8 mouse cellular contexts compared by ENCODE assay signal in the genomic region with DNA sequence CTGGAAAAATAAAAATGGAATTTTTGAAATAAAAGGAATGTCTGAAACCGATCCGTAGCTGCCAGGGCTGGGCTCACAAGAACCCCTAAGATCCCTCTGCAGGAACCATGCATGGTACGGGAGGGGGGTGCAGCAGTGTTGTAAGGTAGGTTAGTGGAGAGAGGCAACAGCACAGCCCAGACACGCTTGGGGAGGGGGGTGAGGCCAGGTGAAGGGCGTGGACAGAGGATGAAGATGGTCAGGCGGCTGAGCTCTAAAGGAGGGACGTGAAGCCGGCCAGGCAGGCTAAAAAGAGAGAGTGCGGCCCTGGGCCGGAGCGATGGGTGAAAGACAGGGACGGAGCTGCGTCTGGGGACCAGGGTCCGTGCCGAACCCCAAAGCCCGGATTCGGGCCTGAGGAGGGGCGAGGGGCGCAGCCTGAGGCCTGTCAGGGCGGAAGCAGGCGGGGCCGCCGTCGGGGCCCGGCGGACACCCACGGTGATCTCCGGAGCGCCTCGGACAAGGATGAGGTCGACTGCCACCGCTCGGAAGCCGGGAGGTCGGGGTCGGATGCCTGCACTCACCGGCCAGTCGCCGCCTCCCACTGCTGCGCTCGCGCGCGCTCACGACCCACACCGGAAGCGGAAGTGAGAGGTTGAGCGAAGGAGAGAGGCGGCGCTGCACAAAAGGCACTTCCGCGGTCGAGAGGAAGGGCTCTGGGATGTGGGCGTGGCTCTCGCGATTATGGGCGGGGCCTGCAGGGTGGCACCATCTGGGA. TPM values are rescaled to one million over a fixed set of nuclear protein-coding genes. Genes with fewer than 3 reads are reported as not detected.
DNase-seq lines count a peak whose midpoint lies in the region; ATAC-seq and TF ChIP-seq lines count a peak whose summit lies in the region.

Gene Clasrp, minus strand, starts transcription at position 638 of the 757 bp plus-strand sequence.

- peak; percentile 95 for DNase-seq in ES-CJ7 (ENCODE audit: low read depth, low spot score)
- peak; percentile 94 for DNase-seq in cerebellum, adult 11 months
- peak; percentile 91 for DNase-seq in heart, postnatal 25 days (ENCODE audit: low spot score)
- peak; percentile 92 to 95 for DNase-seq in layer of hippocampus, adult 18-20 months (ENCODE audit: low spot score in 2 of 2)
- DNase-seq in lung, adult 2 months = peak; percentile 97
- peak; percentile 93 to 95 for DNase-seq in thymus, adult 18-20 months

- H3K4me1 ChIP-seq in forebrain, embryonic 15.5 days = peaks cover 35% of the 10 kb centered on the region
- peaks cover 9% of the 10 kb centered on the region for H3K4me1 ChIP-seq in lung, adult 2 months (ENCODE audit: control insufficient read depth, insufficient read depth, low read length)

- intact Hi-C loops in heart, postnatal 25 days (cut with DNase I) = no loop called here

- H3K36me3 ChIP-seq in forebrain, embryonic 15.5 days = peaks cover 23% of the 10 kb centered on the region

- H3K27me3 ChIP-seq in forebrain, embryonic 15.5 days = no peaks in the 10 kb centered on the region

- H3K4me2 ChIP-seq in forebrain, embryonic 15.5 days (replicated peaks) = peak within 1 kb of the TSS; percentile 77

- peak within 1 kb of the TSS; percentile 93 for H3K9ac ChIP-seq in forebrain, embryonic 15.5 days (replicated peaks)

- no peaks in the 10 kb centered on the region for H3K9me3 ChIP-seq in forebrain, embryonic 15.5 days

- ATAC-seq in forebrain, embryonic 15.5 days (replicated peaks) = peak; percentile 95
- peak; percentile 97 for ATAC-seq in neutrophil, adult 5-6 weeks (ENCODE audit: extremely low read depth, insufficient number of reproducible peaks, low FRiP score, poor library complexity, severe bottlenecking)

- WGBS in forebrain, embryonic 15.5 days = 1% methylated on average over 57 of the region's 57 CpGs
- under 1% methylated on average over 57 of the region's 57 CpGs for WGBS in lung, adult 2 months

- peak within 1 kb of the TSS; percentile 80 for H3K4me3 ChIP-seq in forebrain, embryonic 15.5 days
- H3K4me3 ChIP-seq in lung, adult 2 months (replicated peaks; ENCODE audit: extremely low read depth, low read depth, low read length) = peak within 1 kb of the TSS; percentile 94

- peak; percentile 86; the same call in 1 of the 2 replicates for TF ChIP-seq POLR2A in lung, adult 2 months (IDR thresholded peaks at IDR 0.05; ENCODE audit: borderline replicate concordance, extremely low read depth, low read depth, low read length)

- TF ChIP-seq CTCF in lung, adult 2 months (IDR thresholded peaks at IDR 0.05; ENCODE audit: insufficient read depth, low read length) = no peak

- H3K27ac ChIP-seq in forebrain, embryonic 15.5 days (replicated peaks) = peak within 1 kb of the TSS; percentile 62

RNA-seq across cellular contexts. Expression of gene Clasrp, which starts in this region (rescaled TPM):
- 61.3 and 64.9 TPM in 2 replicates for polyA plus RNA-seq in forebrain, embryonic 15.5 days (2015; fragmentation: Nextera tagmentation; extraction: Ambion mirVana)
- 10 to 100 TPM; 14.5 to 20.5 TPM for total RNA-seq in heart, postnatal 25 days (2021)
- 10 to 100 TPM; 79.5 to 81.8 TPM for total RNA-seq in layer of hippocampus, adult 18-20 months (2021)
- polyA plus RNA-seq in lung, adult 2 months (2012; rRNA removed) = 96.1 and 134 TPM in 2 replicates
- 97.9 and 108 TPM in 2 replicates for total RNA-seq in neutrophil, adult 5-6 weeks (2017)

Comparison
In these comparisons a context has a peak if more than half of its experiments do, and no peak if none do; other contexts are left out.
1. Peak in every context shown above with its lines: DNase-seq, ATAC-seq, H3K4me3 ChIP-seq and H3K27ac ChIP-seq.